Mouse (Mus musculus): ENCODE results near the gene Hoxa13.

Hoxa13 gene

DNA sequence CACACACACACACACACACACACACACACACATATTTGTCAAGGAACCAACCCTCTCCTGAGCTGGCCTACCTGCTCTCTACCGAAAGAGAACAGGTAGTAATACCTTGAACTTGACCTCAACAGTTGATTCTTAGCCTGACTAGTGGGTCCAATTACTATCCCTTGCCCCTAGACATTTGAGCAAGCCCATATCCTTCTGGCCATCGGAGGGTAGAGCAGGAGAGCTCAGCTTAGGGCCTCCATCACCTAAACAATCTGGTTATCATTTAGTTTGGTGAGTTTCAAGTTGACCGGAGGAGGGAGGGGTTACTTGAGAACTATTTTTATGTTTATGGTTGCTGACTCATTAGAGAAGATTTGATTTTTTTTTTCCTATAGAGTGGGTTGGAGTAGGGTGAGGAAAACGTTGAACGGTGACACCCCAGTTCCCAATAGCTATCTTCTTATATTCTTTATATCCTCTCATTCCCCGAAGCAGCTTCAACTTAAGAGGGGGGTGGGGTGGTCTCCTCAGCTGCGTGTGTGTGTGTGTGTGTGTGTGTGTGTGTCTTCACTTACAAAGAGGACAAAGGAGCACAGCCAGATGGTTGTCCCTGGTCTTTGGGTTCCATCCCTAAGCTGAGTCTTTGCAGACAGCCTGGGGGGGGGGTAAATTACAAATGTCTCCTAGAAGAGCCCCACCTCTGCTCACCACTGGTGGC is 9.4 kb downstream of the Hoxa13 start:
- peak; percentile 6 for DNase-seq (ENCODE audit: low spot score)

DNA sequence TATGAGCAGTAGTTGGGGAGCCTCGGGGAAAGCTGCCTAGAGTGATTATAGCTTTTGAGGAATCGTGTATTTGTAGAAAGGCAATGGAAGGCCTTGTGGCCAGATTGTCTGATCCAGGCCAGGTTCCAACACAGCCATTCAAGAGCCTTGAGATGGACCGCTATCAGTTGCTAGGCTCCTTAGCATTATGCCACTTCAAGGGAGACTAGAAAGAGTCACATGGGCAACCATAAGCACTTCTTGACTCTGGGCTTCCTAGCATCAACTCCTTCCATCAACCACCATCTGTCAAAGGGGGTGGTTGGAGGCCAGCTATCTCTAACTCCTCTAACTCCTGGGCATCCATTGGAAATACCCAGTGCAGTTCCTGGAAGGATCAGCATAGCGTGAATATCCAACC is 10.9 kb downstream of the Hoxa13 start:
- DNase-seq (ENCODE audit: low spot score) = no peak

- DNase-seq (ENCODE audit: low spot score) = peak; percentile 7
Observed at GRCm38 (mm10) chr6:52249415-52249738, 11.3 kb downstream of the Hoxa13 start.

DNA sequence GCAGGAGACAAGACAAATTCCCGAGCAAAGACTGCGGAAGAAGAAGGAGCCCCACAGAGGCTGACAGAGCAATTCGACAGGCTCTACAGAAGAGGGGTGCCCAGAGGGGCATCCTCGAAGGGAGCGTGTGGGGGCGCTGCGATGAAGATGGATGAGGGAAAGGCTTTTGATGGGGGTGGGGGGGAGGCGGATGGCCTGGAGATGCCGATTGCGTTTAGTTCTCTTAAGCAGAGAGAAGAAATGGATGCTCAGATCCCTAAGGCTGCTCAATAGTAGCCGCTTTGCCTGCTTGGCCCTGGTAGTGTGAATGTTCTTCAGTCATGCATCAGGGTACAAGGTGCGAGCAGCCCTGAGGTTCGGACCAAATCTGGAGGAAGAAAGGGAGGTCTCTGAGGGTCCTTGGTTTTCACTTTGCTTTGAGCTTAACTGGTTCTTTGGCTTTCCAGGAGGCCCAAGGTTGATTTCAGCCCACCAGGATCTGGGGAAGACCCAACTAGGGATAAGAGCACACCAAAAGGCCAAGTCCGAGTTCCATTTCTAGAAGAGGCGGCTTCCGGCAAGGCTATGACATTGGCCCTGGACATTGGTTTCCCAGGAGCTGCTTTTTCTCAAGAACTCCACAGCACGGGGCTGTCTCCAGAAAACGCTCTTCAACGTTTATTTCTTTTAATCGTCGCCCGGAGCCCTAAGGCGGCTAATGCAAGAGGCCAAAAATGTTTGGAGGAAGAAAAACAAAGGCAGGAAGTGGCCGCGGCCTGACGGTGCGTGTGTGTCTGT is 11.9 kb downstream of the Hoxa13 start:
- DNase-seq (ENCODE audit: low spot score) = peak; percentile 8

- peak; percentile 8 for DNase-seq (ENCODE audit: low spot score)
Observed at GRCm38 (mm10) chr6:52247766-52248637, 12.7 kb downstream of the Hoxa13 start.

DNA sequence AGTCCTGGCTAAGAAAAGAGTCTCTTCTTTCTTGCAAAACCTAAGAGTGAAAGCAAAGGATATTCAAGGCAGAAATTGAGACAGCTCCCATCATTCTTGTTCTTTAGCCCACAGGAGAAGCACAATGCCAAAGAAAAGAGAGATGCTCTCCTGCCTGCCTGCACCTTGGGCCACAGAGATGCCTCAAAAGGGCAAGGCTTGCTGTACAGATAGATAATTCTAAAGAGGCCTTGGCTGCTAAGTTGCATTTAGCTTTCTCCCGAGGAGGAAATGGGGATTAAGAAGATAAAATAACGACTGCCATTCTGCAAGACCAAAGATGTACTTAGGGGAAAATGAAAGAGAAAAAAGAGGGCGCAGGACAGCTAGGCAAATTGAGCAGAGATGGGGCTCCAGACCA is 13.8 kb downstream of the Hoxa13 start:
- DNase-seq (ENCODE audit: low spot score) = no peak

DNA sequence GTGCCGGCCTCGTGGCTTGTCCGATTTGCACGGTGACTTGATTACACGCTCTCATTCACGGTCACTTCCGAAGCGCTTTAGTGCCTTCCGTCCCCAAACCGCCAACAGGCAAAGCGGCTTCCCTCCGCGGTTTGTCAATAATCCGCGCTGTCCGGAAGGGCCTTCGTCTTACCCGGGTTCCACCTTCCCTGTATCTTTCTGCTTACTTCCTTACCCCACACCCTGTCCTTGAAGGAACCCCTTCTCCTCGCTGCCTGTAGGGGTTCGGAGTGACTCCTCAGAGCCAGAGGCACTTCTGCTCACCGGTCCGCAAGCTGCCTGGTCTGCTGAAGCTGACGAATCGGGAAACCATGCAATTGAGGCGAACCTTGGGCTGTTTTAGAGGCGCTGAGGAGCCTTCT is 14.3 kb downstream of the Hoxa13 start:
- DNase-seq (ENCODE audit: low spot score) = peak; percentile 11

GRCm38 (mm10) chr6:52245757-52246142 is 14.9 kb downstream of the Hoxa13 start, which contains the start of gene Hoxa11:
Gene Hoxa11 (minus strand): TSS chr6:52245810.
- DNase-seq (ENCODE audit: low spot score) = peak; percentile 21

GRCm38 (mm10) chr6:52245040-52245756 is 15.5 kb downstream of the Hoxa13 start:
- DNase-seq (ENCODE audit: low spot score) = peak; percentile 15

DNA sequence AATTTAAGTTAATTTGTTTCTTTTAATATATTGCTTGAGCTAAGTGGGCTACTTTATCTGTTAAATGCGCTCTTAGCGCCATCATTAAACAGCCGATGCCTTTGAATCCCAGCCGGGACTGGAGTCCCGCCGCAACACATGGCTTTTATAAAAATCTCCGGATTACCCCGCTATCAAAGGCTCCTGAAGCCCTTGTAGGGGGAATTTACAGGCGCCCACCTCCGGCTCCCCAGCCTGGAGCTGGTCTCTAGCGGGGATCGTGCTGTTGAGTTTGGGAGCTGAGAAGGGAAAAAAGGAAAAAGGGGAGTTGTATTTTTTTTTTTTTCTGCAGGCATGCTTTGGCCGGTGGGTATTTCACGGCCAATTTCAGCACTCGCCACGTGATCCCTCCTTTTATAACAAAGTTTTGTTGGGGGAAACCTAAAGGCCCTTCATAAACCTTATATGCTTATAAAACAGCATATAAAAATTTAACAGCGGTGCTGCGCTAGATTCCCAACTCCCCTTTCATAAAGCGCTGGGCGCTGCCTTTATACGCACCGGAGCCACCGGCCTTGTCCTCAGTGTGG is 16.1 kb downstream of the Hoxa13 start:
- DNase-seq (ENCODE audit: low spot score) = peak; percentile 8

GRCm38 (mm10) chr6:52243681-52244121 is 17.0 kb downstream of the Hoxa13 start:
- DNase-seq (ENCODE audit: low spot score) = peak; percentile 10

DNA sequence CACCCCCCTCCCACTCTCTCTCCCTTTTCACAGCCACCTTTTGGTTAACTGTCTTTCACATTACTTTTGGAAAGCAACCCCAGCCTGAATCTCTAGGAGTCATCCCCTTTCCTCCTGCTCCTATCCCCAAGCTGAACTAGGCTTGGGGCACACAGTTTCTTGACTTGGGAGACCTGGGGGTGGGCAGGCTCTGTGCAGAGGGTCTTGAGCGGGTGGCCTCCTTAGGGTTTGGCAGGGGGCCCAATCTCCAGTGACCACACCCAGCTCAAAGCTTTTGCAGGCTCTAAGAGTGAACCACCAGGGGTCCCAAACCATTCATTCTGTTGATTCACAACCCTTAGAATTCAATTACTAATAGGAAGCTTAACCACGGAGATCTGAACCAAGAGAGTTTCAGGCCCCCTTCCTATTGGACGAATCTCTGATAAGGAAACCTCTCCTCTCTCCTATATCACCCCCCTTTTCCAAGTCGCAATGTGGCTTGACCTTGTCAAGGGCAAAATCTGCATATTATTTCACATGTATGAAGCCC is 17.8 kb downstream of the Hoxa13 start:
- peak; percentile 8 for DNase-seq (ENCODE audit: low spot score)

DNA sequence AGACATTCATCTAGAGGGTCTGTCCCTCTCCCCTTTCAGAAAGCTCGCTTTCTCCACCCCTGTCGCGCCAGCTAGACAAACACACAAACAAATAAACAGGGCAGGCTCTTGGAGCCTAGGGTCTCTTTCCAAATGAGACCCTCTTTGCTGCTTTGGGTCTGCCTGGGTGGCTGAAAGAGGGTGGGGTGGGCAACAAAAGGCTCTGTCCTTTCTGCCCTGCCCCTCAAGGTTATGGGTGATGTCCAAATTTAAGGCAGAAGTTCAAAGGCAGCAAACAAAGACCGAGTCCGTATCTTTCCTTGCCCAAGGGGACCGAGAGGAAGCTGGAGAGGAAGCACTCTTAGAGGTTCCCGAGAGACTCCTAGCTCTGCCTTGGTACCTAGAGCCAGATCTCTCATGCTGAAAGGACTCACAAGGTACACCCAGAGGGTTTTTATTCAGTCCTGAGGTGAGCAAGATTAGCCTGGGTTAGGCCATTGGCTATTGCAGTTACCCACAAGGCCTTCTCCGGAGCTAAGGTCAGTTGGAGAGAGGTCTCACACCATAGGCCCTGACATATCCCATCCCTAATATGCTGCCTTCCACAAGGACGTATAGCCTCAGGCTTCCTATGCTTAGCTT is 19.6 kb downstream of the Hoxa13 start:
- peak; percentile 7 for DNase-seq (ENCODE audit: low spot score)

GRCm38 (mm10) chr6:52240389-52241000 is 20.2 kb downstream of the Hoxa13 start, which contains the start of gene Hoxa10:
Gene Hoxa10 (minus strand): TSS chr6:52240854.
- peak; percentile 80 for DNase-seq (ENCODE audit: low spot score)

DNA sequence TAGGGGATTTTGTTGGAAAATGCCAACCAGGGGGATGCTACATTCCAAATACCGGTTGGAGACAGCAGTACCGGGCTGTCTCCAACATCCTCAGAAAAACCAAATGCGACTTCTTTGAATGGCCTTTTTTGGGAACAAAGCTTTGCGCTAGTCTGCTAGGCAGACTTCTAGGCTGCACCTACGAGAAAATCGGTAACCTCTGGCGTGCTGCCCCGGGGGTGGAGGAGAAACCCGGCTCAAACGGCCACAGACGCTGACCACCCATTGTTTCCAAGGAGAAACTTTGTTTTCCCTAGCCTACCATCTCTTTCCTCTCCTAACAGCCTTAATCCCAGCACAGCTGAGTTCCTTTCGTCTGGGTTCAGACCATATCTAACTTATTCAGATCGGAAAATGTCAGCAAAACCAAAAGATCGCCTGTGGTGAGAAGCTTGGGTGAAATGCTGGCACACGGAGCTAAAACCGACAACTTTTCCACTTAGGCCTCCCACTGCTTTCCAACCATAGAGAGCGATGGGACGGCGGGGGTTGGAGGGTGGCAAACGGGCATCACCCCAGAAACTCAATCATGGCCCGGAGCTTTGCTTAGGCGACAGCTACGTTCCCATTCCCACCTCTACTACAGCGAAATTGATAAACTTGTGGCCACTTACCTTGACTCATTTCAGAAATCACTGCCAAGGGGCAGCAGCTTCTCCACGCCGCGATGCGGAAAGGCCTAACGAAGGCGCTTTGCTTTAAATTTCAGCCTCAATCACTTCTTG is 20.9 kb downstream of the Hoxa13 start:
- peak; percentile 10 for DNase-seq (ENCODE audit: low spot score)

GRCm38 (mm10) chr6:52238976-52239375 is 21.7 kb downstream of the Hoxa13 start:
- peak; percentile 8 for DNase-seq (ENCODE audit: low spot score)

DNA sequence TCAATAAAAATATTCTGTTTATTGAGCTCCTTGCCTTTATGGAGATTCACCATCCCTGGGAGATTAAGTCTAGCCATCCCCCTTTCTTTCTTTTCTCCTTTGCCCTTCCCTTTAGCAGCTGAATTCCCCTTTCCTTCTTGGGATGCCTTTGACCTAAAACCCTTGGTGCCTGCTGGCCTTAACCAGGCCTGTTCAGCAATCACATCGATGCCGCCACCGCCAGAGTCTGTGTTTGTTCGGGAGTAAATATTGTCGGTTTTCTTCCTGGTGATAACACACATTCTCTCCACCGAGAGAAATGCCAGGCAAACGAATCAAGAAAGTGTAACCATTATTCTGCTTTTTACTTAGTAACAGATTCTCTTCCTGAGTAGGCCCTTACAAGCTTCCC is 22.5 kb downstream of the Hoxa13 start:
- DNase-seq (ENCODE audit: low spot score) = peak; percentile 5

GRCm38 (mm10) chr6:52237346-52238154 is 23.1 kb downstream of the Hoxa13 start:
- DNase-seq (ENCODE audit: low spot score) = peak; percentile 7

DNA sequence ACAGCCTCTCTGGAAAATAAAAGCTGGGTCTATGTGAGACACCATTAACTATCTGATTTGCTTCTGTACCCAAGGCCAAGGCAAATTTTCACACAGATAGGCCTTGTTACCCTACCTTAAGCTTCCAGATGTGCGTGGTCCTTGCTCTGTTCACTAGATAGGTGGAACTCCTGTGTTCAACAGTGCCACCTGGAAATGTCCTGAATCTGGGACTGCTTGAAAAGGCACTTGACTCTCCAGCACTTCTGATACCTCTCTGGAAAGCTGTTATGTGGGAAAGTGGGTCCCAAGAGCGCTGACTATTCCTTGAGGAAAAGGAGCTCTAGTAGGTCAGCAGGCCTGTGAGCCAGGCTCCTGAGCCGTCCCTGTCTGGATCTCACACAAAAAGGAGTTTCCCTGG is 23.9 kb downstream of the Hoxa13 start:
- no peak for DNase-seq (ENCODE audit: low spot score)
